Mouse (Mus musculus) erythroid progenitor cell, adult 5-6 weeks (primary cell): Measurements from ENCODE around the gene Dalrd3. TPM values are rescaled to one million over a fixed set of nuclear protein-coding genes. Genes with fewer than 3 reads are reported as not detected.

Experiments used
- ATAC-seq: replicated peaks from 2 replicates; pipeline ENCODE4 v1.8.0; 2016; ENCODE audit warnings: moderate number of reproducible peaks, mild to moderate bottlenecking, moderate TSS enrichment, inconsistent platforms; ENCODE audit not compliant: poor library complexity, low FRiP score, severe bottlenecking
- total RNA-seq, 2 experiments: library from RNA; stranded (forward) in 1 of 2; stranded (reverse) in 1 of 2; fragments of 150-400 nt in 1 of 2; fragments of 186-747, 209-891 nt in 1 of 2; gene quantifications; 2 replicates each; pipeline versions ENCODE4 v1.2.3 to v1.2.4; 2015 to 2017; ENCODE audit warnings: low replicate concordance in 2 of 2

The Dalrd3 gene
- total RNA-seq, 2 experiments from 2014 or later = 23.7 to 47.8 TPM

GRCm38 (mm10) chr9:108608889-108609288 is 39.2 kb downstream of the Dalrd3 start:
- ATAC-seq = no peak

GRCm38 (mm10) chr9:108611488-108611887 is 41.8 kb downstream of the Dalrd3 start:
- ATAC-seq = no peak

GRCm38 (mm10) chr9:108617301-108617700 is 47.6 kb downstream of the Dalrd3 start:
- ATAC-seq = no peak

Other genes starting within 250 kb of the Dalrd3 start
- 4,218 and 4,387 TPM in 2 replicates for gene Gpx1, start 231.0 kb upstream of the Dalrd3 start, total RNA-seq (2015; ENCODE audit: low replicate concordance)
- gene Gpx1, start 231.0 kb upstream of the Dalrd3 start, total RNA-seq (2017; ENCODE audit: low replicate concordance) = 2,703 and 2,741 TPM in 2 replicates
- gene Usp4, start 222.0 kb upstream of the Dalrd3 start, total RNA-seq (2015; ENCODE audit: low replicate concordance) = 162 and 251 TPM in 2 replicates
- gene Usp4, start 222.0 kb upstream of the Dalrd3 start, total RNA-seq (2017; ENCODE audit: low replicate concordance) = 123 and 148 TPM in 2 replicates
- gene 1700102P08Rik, start 177.1 kb upstream of the Dalrd3 start, total RNA-seq (2015; ENCODE audit: low replicate concordance) = 2.1 and 2.2 TPM in 2 replicates
- gene 1700102P08Rik, start 177.1 kb upstream of the Dalrd3 start, total RNA-seq (2017; ENCODE audit: low replicate concordance) = 1.2 and 4.6 TPM in 2 replicates
- gene Ccdc36, start 141.4 kb upstream of the Dalrd3 start, total RNA-seq (2015; ENCODE audit: low replicate concordance) = not detected in 2 replicates
- gene Ccdc36, start 141.4 kb upstream of the Dalrd3 start, total RNA-seq (2017; ENCODE audit: low replicate concordance) = 1.1 TPM in 1 of 2 replicates, not detected in the other
- gene BC048562, start 133.4 kb upstream of the Dalrd3 start, total RNA-seq (2015; ENCODE audit: low replicate concordance) = not detected in 2 replicates
- not detected in 2 replicates for gene BC048562, start 133.4 kb upstream of the Dalrd3 start, total RNA-seq (2017; ENCODE audit: low replicate concordance)
- 3.4 and 23.4 TPM in 2 replicates for gene Ccdc71, start 109.4 kb upstream of the Dalrd3 start, total RNA-seq (2015; ENCODE audit: low replicate concordance)
- 9.5 and 14.6 TPM in 2 replicates for gene Ccdc71, start 109.4 kb upstream of the Dalrd3 start, total RNA-seq (2017; ENCODE audit: low replicate concordance)
- 2.5 and 2.9 TPM in 2 replicates for gene Klhdc8b, start 108.3 kb upstream of the Dalrd3 start, total RNA-seq (2015; ENCODE audit: low replicate concordance)
- gene Klhdc8b, start 108.3 kb upstream of the Dalrd3 start, total RNA-seq (2017; ENCODE audit: low replicate concordance) = 5.4 TPM in 1 of 2 replicates, not detected in the other
- gene Lamb2, start 90.2 kb upstream of the Dalrd3 start, total RNA-seq (2015; ENCODE audit: low replicate concordance) = not detected in 2 replicates
- not detected in 2 replicates for gene Lamb2, start 90.2 kb upstream of the Dalrd3 start, total RNA-seq (2017; ENCODE audit: low replicate concordance)
- 52.6 and 63.7 TPM in 2 replicates for gene Usp19, start 79.3 kb upstream of the Dalrd3 start, total RNA-seq (2015; ENCODE audit: low replicate concordance)
- 54.7 and 58.7 TPM in 2 replicates for gene Usp19, start 79.3 kb upstream of the Dalrd3 start, total RNA-seq (2017; ENCODE audit: low replicate concordance)
- 67.5 and 85.1 TPM in 2 replicates for gene Qars, start 62.2 kb upstream of the Dalrd3 start, total RNA-seq (2015; ENCODE audit: low replicate concordance)
- gene Qars, start 62.2 kb upstream of the Dalrd3 start, total RNA-seq (2017; ENCODE audit: low replicate concordance) = 78.3 and 79.2 TPM in 2 replicates
- gene Qrich1, start 53.1 kb upstream of the Dalrd3 start, total RNA-seq (2015; ENCODE audit: low replicate concordance) = 92.6 and 141 TPM in 2 replicates
- 117 and 139 TPM in 2 replicates for gene Qrich1, start 53.1 kb upstream of the Dalrd3 start, total RNA-seq (2017; ENCODE audit: low replicate concordance)
- 28.8 and 75.0 TPM in 2 replicates for gene Impdh2, start 9.6 kb upstream of the Dalrd3 start, total RNA-seq (2015; ENCODE audit: low replicate concordance)
- gene Impdh2, start 9.6 kb upstream of the Dalrd3 start, total RNA-seq (2017; ENCODE audit: low replicate concordance) = 37.1 and 46.5 TPM in 2 replicates
- 16.3 and 22.0 TPM in 2 replicates for gene Ndufaf3, start 2.5 kb upstream of the Dalrd3 start, total RNA-seq (2015; ENCODE audit: low replicate concordance)
- 1.4 and 37.6 TPM in 2 replicates for gene Ndufaf3, start 2.5 kb upstream of the Dalrd3 start, total RNA-seq (2017; ENCODE audit: low replicate concordance)
- gene Wdr6, start 8.9 kb downstream of the Dalrd3 start, total RNA-seq (2015; ENCODE audit: low replicate concordance) = 2.9 and 6.8 TPM in 2 replicates
- 1.4 and 3.7 TPM in 2 replicates for gene Wdr6, start 8.9 kb downstream of the Dalrd3 start, total RNA-seq (2017; ENCODE audit: low replicate concordance)
- gene P4htm, start 27.8 kb downstream of the Dalrd3 start, total RNA-seq (2015; ENCODE audit: low replicate concordance) = not detected in 2 replicates
- not detected in 2 replicates for gene P4htm, start 27.8 kb downstream of the Dalrd3 start, total RNA-seq (2017; ENCODE audit: low replicate concordance)
- 36.0 and 49.4 TPM in 2 replicates for gene Arih2, start 79.5 kb downstream of the Dalrd3 start, total RNA-seq (2015; ENCODE audit: low replicate concordance)
- gene Arih2, start 79.5 kb downstream of the Dalrd3 start, total RNA-seq (2017; ENCODE audit: low replicate concordance) = 77.1 and 79.9 TPM in 2 replicates
- 4.2 TPM in 1 of 2 replicates, not detected in the other for gene Slc25a20, start 92.2 kb downstream of the Dalrd3 start, total RNA-seq (2015; ENCODE audit: low replicate concordance)
- gene Slc25a20, start 92.2 kb downstream of the Dalrd3 start, total RNA-seq (2017; ENCODE audit: low replicate concordance) = 2.0 and 6.9 TPM in 2 replicates
- gene Prkar2a, start 119.4 kb downstream of the Dalrd3 start, total RNA-seq (2015; ENCODE audit: low replicate concordance) = 1.4 and 10.9 TPM in 2 replicates
- gene Prkar2a, start 119.4 kb downstream of the Dalrd3 start, total RNA-seq (2017; ENCODE audit: low replicate concordance) = 1.4 and 1.5 TPM in 2 replicates
- gene Ip6k2, start 213.9 kb downstream of the Dalrd3 start, total RNA-seq (2015; ENCODE audit: low replicate concordance) = 16.2 and 32.7 TPM in 2 replicates
- gene Ip6k2, start 213.9 kb downstream of the Dalrd3 start, total RNA-seq (2017; ENCODE audit: low replicate concordance) = 32.5 and 80.9 TPM in 2 replicates
- gene Nckipsd, start 238.5 kb downstream of the Dalrd3 start, total RNA-seq (2015; ENCODE audit: low replicate concordance) = 2.9 and 6.1 TPM in 2 replicates
- 9.8 and 20.6 TPM in 2 replicates for gene Nckipsd, start 238.5 kb downstream of the Dalrd3 start, total RNA-seq (2017; ENCODE audit: low replicate concordance)